Mouse (Mus musculus) ES-E14 (cell line): ENCODE data around the gene Slc9c1. TPM values are rescaled to one million over a fixed set of nuclear protein-coding genes. Genes with fewer than 3 reads are reported as not detected.

ENCODE experiments used
- DNase-seq: peaks from one replicate; pipeline ENCODE4 v3.0.0-alpha.2; 2013; ENCODE audit warnings: low read depth, low spot score
- H3K27ac ChIP-seq: 2 replicates; pipeline ENCODE4 v1.5.1; 2012; ENCODE audit warnings: low read depth, mild to moderate bottlenecking, low read length, moderate library complexity, mixed read lengths; ENCODE audit not compliant: poor library complexity, insufficient read depth, severe bottlenecking
- H3K36me3 ChIP-seq: 2 replicates; pipeline ENCODE4 v1.6.1; 2012; ENCODE audit warnings: mild to moderate bottlenecking, low read length, moderate library complexity, mixed read lengths; ENCODE audit not compliant: control insufficient read depth, poor library complexity, insufficient read depth, severe bottlenecking
- H3K4me1 ChIP-seq, 2 experiments: fragments of 150-350 bp in 1 of 2; sonication (generic) in 1 of 2; 2 replicates each; pipeline ENCODE4 v1.6.1; 2012; ENCODE audit warnings: low read length in 2 of 2, mild to moderate bottlenecking in 1 of 2, mixed read lengths in 1 of 2; ENCODE audit not compliant: control insufficient read depth in 2 of 2, insufficient read depth in 2 of 2, poor library complexity in 1 of 2
- H3K4me3 ChIP-seq, 2 experiments: fragments of 150-350 bp in 1 of 2; sonication (generic) in 1 of 2; 2 replicates each; pipeline ENCODE4 v1.5.1; 2012; ENCODE audit warnings: low read length in 2 of 2, low read depth in 1 of 2, mild to moderate bottlenecking in 1 of 2, mixed read lengths in 1 of 2; ENCODE audit not compliant: insufficient read depth in 1 of 2, poor library complexity in 1 of 2, severe bottlenecking in 1 of 2
- H3K9ac ChIP-seq: 2 replicates; pipeline ENCODE4 v1.6.1; 2012; ENCODE audit warnings: low read depth, mild to moderate bottlenecking, low read length, mixed read lengths; ENCODE audit not compliant: poor library complexity, insufficient read depth, severe bottlenecking
- H3K9me3 ChIP-seq: fragments of 150-350 bp; sonication (generic); 2 replicates; pipeline ENCODE4 v1.6.1; 2012; ENCODE audit warnings: low read depth, mild to moderate bottlenecking, low read length; ENCODE audit not compliant: control insufficient read depth, insufficient read depth
- CHD2 ChIP-seq: IDR thresholded peaks from 2 replicates; pipeline ENCODE4 v1.6.1; 2014; ENCODE audit warnings: mild to moderate bottlenecking, low read depth, low read length, inconsistent platforms
- HCFC1 ChIP-seq: IDR thresholded peaks from 2 replicates; pipeline ENCODE4 v1.6.1; 2012; ENCODE audit warnings: low read length, inconsistent platforms, borderline replicate concordance; ENCODE audit not compliant: insufficient read depth
- MAFK ChIP-seq: IDR thresholded peaks from 2 replicates; pipeline ENCODE4 v1.6.1; 2014; ENCODE audit warnings: mild to moderate bottlenecking, low read depth, low read length, inconsistent platforms; ENCODE audit not compliant: insufficient read depth
- ZC3H11A ChIP-seq: IDR thresholded peaks from 2 replicates; pipeline ENCODE4 v1.6.1; 2012; ENCODE audit warnings: low read depth, mild to moderate bottlenecking, inconsistent platforms, low read length, borderline replicate concordance
- ZNF384 ChIP-seq: IDR thresholded peaks from 2 replicates; pipeline ENCODE4 v1.6.1; 2012; ENCODE audit warnings: low read depth, low read length, inconsistent platforms
- in situ Hi-C, 2 experiments: fragments of 600-800 bp; cut with MboI; formaldehyde crosslinking; loops; one replicate each; pipeline ENCODE4 v1.15.1; 2025; ENCODE audit warnings: low sequenced_read_pairs in 2 of 2, inconsistent platforms in 1 of 2; ENCODE audit not compliant: unreplicated experiment in 2 of 2
- total RNA-seq: library from RNA; depleted of rRNA; stranded (reverse); fragments of 300-350 nt; gene quantifications from 2 replicates; pipeline ENCODE4 v1.2.3, GENCODE M21; 2012

Gene Slc9c1
- total RNA-seq, 1 experiment = not detected

- Histone ChIP-seq H3K4me3 (no peak overlapping the region), H3K9me3 (no peaks in the 10 kb centered on the region), H3K9ac (no peak overlapping the region), H3K4me1 (no peaks in the 10 kb centered on the region), H3K27ac (no peak overlapping the region), H3K36me3 (no peaks in the 10 kb centered on the region)
- no peak for TF ChIP-seq HCFC1
- TF ChIP-seq ZNF384 = no peak
- TF ChIP-seq MAFK = no peak
- TF ChIP-seq ZC3H11A = no peak
- no peak for TF ChIP-seq CHD2
- no peak for DNase-seq
- in situ Hi-C loops = no loop called here
Observed at GRCm38 (mm10) chr16:45619751-45620375, 84.8 kb downstream of the Slc9c1 start.

DNA sequence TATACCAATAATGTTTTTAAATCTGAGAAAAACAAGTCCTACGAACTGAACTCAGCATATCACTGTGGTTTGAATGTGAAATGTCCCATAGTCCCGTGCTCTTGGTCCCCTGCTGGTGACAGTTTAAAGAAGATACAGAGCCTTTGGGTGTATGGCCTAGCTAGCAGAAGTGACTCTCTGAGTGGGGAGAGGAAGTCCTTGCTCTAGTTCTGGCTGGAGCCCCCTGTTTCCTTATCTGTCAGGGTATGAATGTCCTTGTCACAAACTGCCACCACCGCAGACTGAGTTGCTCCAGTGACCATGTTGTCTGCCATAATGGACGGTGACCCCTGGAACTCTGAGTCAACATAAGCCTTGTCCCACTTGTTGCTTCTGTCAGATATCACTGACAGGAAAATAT is 88.1 kb downstream of the Slc9c1 start:
- in situ Hi-C loops = no loop called here
- Histone ChIP-seq H3K27ac (no peak overlapping the region), H3K4me1 (no peaks in the 10 kb centered on the region), H3K36me3 (no peaks in the 10 kb centered on the region), H3K9me3 (no peaks in the 10 kb centered on the region), H3K9ac (no peak overlapping the region), H3K4me3 (no peak overlapping the region)
- no peak for DNase-seq
- TF ChIP-seq ZNF384 (no peak), MAFK (no peak), CHD2 (no peak), HCFC1 (no peak), ZC3H11A (no peak)

DNA sequence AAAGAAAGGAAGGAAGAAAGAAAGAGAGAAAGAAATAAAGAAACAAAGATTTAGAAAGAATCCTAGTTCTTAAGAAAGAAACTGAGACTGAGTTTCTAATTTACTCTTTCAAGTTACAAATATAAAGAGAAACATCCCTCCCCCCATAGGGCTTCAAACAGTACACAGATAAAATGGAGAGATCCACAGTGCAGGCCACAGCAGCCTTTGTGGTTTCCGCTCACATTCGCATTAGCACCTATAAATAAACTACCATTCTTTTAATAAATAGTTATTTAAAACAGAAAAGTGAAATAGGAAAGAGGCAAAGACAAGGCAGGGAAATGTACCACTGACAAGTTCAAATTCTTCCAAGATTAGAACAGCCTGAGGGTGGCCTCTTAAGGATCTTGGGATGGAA is 89.7 kb downstream of the Slc9c1 start:
- no peaks in the 10 kb centered on the region for H3K9me3 ChIP-seq
- no peak for TF ChIP-seq MAFK
- no peak for TF ChIP-seq ZC3H11A
- no peak for TF ChIP-seq ZNF384
- TF ChIP-seq CHD2 = no peak
- no peak for TF ChIP-seq HCFC1
- no peak overlapping the region for H3K9ac ChIP-seq
- no peaks in the 10 kb centered on the region for H3K36me3 ChIP-seq
- no peak overlapping the region for H3K4me3 ChIP-seq
- in situ Hi-C loops = no loop called here
- DNase-seq = no peak
- H3K4me1 ChIP-seq = no peaks in the 10 kb centered on the region
- no peak overlapping the region for H3K27ac ChIP-seq

GRCm38 (mm10) chr16:45625342-45625741 is 90.2 kb downstream of the Slc9c1 start:
- Histone ChIP-seq H3K27ac (no peak overlapping the region), H3K4me1 (no peaks in the 10 kb centered on the region), H3K9ac (no peak overlapping the region), H3K36me3 (no peaks in the 10 kb centered on the region), H3K9me3 (no peaks in the 10 kb centered on the region), H3K4me3 (no peak overlapping the region)
- no peak for TF ChIP-seq HCFC1
- no peak for TF ChIP-seq ZNF384
- TF ChIP-seq ZC3H11A = no peak
- no peak for TF ChIP-seq MAFK
- no peak for TF ChIP-seq CHD2
- in situ Hi-C loops = no loop called here
- no peak for DNase-seq

DNA sequence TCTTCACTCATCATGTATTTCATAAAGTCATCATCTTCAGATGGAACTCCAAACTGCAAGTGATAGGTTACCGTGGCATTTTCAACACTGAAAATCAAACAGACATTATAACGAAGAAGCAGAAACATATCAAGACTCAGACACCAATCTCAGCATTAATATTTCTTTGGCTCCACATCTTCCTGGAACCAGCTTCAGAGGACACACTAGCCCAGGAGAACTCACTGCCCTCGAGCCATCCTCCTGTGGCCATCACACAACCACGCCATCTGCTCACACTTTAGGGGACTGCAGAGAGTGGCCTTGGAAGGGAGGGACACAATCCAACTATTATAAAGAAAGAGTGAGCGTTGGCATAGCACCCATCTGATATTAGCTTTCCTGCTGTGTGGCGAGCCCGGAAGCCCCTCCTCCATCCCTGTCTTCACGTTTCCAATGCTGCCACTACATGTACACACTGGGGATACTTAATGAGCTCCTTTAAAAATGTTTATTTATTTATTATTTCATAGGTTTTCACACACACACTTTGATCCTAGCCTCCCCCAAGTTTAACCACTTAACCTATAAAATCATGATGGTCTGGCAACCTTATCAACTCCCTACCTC is 94.5 kb downstream of the Slc9c1 start:
- no peak for TF ChIP-seq ZNF384
- no peak for TF ChIP-seq HCFC1
- H3K9ac ChIP-seq = no peak overlapping the region
- H3K4me3 ChIP-seq = no peak overlapping the region
- H3K4me1 ChIP-seq = no peaks in the 10 kb centered on the region
- H3K36me3 ChIP-seq = no peaks in the 10 kb centered on the region
- H3K27ac ChIP-seq = no peak overlapping the region
- no peak for DNase-seq
- H3K9me3 ChIP-seq = no peaks in the 10 kb centered on the region
- in situ Hi-C loops = no loop called here
